Mouse (Mus musculus) hindbrain, embryonic 14.5 days (tissue): Measurements from ENCODE around the gene Pomgnt1. TPM values are rescaled to one million over a fixed set of nuclear protein-coding genes. Genes with fewer than 3 reads are reported as not detected.

Source experiments
- ATAC-seq: fragments of 200-750 bp; cut with Nextera tagmentation; 2 replicates; pipeline ENCODE4 v1.8.0; 2017; ENCODE audit warnings: moderate number of reproducible peaks, mild to moderate bottlenecking, moderate TSS enrichment, moderate library complexity; ENCODE audit not compliant: low FRiP score
- DNase-seq: peaks from one replicate; pipeline ENCODE4 v3.0.0-alpha.2; 2015; ENCODE audit warnings: low spot score
- H3K27ac ChIP-seq: fragments of 300-500 bp; sonication (generic); 2 replicates; pipeline ENCODE4 v1.5.1; 2014; ENCODE audit warnings: mild to moderate bottlenecking, moderate library complexity
- H3K27me3 ChIP-seq: fragments of 300-500 bp; sonication (generic); 2 replicates; pipeline ENCODE4 v1.6.1; 2014; ENCODE audit warnings: mild to moderate bottlenecking, low read length, mixed read lengths; ENCODE audit not compliant: control insufficient read depth, insufficient read depth
- H3K36me3 ChIP-seq: fragments of 300-500 bp; sonication (generic); replicated peaks from 2 replicates; pipeline ENCODE4 v1.6.1; 2014; ENCODE audit not compliant: control insufficient read depth, insufficient read depth
- H3K4me1 ChIP-seq: fragments of 300-500 bp; sonication (generic); replicated peaks from 2 replicates; pipeline ENCODE4 v1.6.1; 2014; ENCODE audit warnings: antibody characterized with exemption, low read length, mixed read lengths; ENCODE audit not compliant: control insufficient read depth, insufficient read depth
- H3K4me2 ChIP-seq: fragments of 300-500 bp; sonication (generic); replicated peaks from 2 replicates; pipeline ENCODE4 v1.6.1; 2014; ENCODE audit warnings: mild to moderate bottlenecking, moderate library complexity
- H3K4me3 ChIP-seq: fragments of 300-500 bp; sonication (generic); replicated peaks from 2 replicates; pipeline ENCODE4 v1.5.1; 2014; ENCODE audit warnings: mild to moderate bottlenecking, low read length
- H3K9ac ChIP-seq: fragments of 300-500 bp; sonication (generic); 2 replicates; pipeline ENCODE4 v1.6.1; 2014
- H3K9me3 ChIP-seq: fragments of 300-500 bp; sonication (generic); 2 replicates; pipeline ENCODE4 v1.6.1; 2016; ENCODE audit warnings: low read length; ENCODE audit not compliant: control insufficient read depth
- WGBS: fragments of 180-500 bp; shearing (Covaris S2); extraction: QIAGEN DNeasy Blood & Tissue Kit; methylation state at CpG from one replicate; pipeline ENCODE4 v1.1.7; 2014; 5-methylcytosine and 5-hydroxymethylcytosine counted together
- polyA plus RNA-seq: library from polyadenylated mRNA; unstranded; fragments of >200 nt; fragmentation: Nextera tagmentation; extraction: Ambion mirVana; gene quantifications from 2 replicates; pipeline ENCODE4 v1.2.1, GENCODE M21; 2014

The Pomgnt1 gene
- polyA plus RNA-seq, 1 experiment from 2014 or later: 72.1 TPM

DNA sequence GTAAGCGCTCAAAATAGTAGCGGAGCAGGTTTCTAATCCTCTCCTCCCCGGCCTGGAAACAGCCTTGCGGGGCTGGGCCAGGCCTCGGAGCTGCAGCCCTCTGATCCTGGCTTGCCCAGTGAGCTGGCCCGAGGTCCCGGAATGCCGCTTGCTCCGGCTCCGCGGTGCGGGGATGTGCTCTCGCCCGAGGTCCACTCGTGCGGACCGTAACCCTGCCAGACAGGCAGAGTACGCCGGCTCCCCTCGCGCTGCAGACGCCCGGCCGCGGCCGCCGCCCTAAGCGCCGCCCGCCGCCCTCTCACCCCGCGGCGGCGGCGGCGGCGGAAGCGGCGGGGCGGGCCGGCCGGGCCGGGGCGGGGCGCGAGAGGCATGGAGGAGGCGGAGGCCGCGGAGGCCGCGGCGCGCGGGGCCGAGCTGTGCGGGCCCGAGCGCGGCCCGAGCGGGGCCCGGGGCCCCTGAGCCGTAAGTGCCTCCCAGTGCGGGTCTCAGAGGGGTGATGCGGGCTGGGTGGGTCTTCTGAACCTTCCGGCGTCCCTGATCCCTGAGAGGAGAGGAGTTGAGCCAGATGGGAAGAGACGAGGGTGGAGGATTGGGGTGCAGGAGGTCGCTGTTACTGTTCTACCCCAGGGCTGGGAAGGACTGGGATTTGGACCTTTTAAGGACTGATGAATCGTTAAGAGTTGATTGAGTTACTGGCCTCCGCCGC is 26.7 kb downstream of the Pomgnt1 start:
- peak overlapping the region; percentile 93 for H3K27ac ChIP-seq
- peak overlapping the region; percentile 96 for H3K9ac ChIP-seq
- H3K4me1 ChIP-seq: peaks cover 14% of the 10 kb centered on the region
- peaks cover 33% of the 10 kb centered on the region for H3K36me3 ChIP-seq
- ATAC-seq (peak; percentile 88), DNase-seq (peak; percentile 71)
- no peaks in the 10 kb centered on the region for H3K9me3 ChIP-seq
- H3K27me3 ChIP-seq: no peaks in the 10 kb centered on the region
- peak overlapping the region; percentile 80 for H3K4me3 ChIP-seq
- H3K4me2 ChIP-seq: peak overlapping the region; percentile 75
- under 1% methylated on average over 69 of the region's 73 CpGs for WGBS

DNA sequence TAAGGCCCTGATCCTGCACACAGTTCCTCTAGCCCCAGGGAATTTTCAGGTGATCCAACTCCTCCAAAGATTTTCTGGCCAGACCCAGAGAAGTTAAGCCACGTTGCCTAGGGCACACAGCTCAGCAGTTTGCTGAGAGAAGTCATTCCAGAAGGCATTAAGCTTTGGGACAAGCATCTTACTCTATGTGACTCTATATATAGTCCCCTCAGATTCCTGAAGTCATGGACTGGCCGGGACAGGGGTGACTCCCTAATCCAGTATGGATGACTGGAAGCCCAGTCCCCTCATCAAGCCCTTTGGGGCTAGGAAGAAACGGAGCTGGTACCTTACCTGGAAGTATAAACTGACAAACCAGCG is 27.2 kb downstream of the Pomgnt1 start:
- peaks cover 39% of the 10 kb centered on the region for H3K36me3 ChIP-seq
- H3K9me3 ChIP-seq: no peaks in the 10 kb centered on the region
- peaks cover 14% of the 10 kb centered on the region for H3K4me1 ChIP-seq
- H3K4me2 ChIP-seq: peak overlapping the region; percentile 75
- 27% methylated on average over 4 of the region's 4 CpGs for WGBS
- peak overlapping the region; percentile 80 for H3K4me3 ChIP-seq
- H3K9ac ChIP-seq: peak overlapping the region; percentile 96
- H3K27ac ChIP-seq: peak overlapping the region; percentile 93
- no peak for DNase-seq
- ATAC-seq: peak; percentile 11; the same call in 1 of the 2 replicates
- H3K27me3 ChIP-seq: no peaks in the 10 kb centered on the region

DNA sequence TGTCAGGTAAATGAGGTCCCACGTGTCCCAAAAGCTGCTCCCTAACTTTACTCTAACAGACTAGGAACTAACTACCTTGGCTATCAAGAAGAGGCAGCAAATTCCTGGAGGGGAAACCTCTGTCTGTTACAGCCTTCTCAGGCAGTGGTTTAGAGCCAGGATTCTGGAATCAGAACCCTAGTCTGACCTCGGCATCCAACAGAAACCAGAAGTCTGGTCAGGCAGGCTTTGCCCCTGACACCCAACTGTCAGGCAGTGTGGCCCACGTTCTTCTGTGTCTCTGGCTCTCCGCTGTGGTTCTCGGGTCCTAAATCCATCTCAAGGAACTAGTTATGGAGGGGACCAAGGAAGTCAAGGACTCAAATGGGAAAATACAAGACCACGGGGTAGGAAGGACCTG is 27.6 kb downstream of the Pomgnt1 start, which contains the start of gene Lurap1:
TSS of gene Lurap1 (minus strand) at position 101 of the 400 bp plus-strand sequence.
- Histone ChIP-seq H3K27me3 (no peaks in the 10 kb centered on the region), H3K4me2 (peak within 1 kb of the TSS; percentile 75), H3K4me1 (peaks cover 14% of the 10 kb centered on the region), H3K9me3 (no peaks in the 10 kb centered on the region), H3K4me3 (peak within 1 kb of the TSS; percentile 80), H3K36me3 (peaks cover 43% of the 10 kb centered on the region), H3K27ac (peak within 1 kb of the TSS; percentile 93), H3K9ac (peak within 1 kb of the TSS; percentile 96)
- ATAC-seq: no peak
- WGBS: 78% methylated on average over 6 of the region's 6 CpGs
- DNase-seq: no peak

DNA sequence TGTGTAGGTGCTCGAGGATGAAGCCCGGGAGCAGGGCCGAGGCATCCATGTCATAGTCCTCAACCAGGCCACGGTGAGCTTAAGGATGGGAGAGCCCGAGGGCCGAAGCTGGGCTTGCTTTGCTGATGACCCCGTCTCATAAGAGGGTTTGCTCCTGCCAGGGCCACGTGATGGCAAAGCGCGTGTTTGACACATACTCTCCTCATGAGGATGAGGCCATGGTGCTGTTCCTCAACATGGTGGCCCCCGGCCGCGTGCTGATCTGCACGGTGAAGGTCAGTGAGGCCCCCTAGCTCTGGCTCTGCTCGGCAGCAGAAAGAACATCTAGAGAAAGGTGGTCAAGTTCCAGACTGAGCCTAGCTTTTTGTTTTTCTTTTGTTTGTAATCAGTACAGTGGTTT is 29.1 kb downstream of the Pomgnt1 start:
- DNase-seq (no peak), ATAC-seq (no peak)
- H3K27me3 ChIP-seq: no peaks in the 10 kb centered on the region
- H3K4me2 ChIP-seq: no peak overlapping the region
- no peak overlapping the region for H3K27ac ChIP-seq
- no peak overlapping the region for H3K4me3 ChIP-seq
- no peak overlapping the region for H3K9ac ChIP-seq
- H3K9me3 ChIP-seq: no peaks in the 10 kb centered on the region
- WGBS: 93% methylated on average over 15 of the region's 15 CpGs
- peaks cover 57% of the 10 kb centered on the region for H3K36me3 ChIP-seq
- H3K4me1 ChIP-seq: peaks cover 14% of the 10 kb centered on the region

DNA sequence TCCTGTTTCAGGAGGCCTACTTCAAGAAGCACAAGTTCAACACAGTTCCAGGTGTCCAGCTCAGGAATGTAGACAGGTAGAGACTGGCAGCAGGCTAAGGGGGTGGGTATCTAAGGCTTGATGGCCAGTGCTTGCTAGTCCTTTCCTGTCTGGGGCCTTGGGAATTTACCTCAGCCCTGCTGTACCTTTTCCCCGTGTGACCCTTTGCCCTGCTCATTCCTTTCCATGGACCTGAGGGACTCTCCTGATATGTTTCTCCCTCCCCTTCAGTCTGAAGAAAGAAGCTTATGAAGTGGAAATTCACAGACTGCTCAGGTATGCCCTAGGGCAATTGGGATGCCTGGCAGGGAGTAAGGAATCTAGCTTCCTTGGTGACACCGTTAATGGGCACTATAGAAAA is 34.2 kb downstream of the Pomgnt1 start:
- WGBS: 88% methylated on average over 2 of the region's 2 CpGs
- H3K9ac ChIP-seq: no peak overlapping the region
- no peak overlapping the region for H3K4me2 ChIP-seq
- H3K4me3 ChIP-seq: no peak overlapping the region
- H3K27ac ChIP-seq: no peak overlapping the region
- H3K36me3 ChIP-seq: peaks cover 72% of the 10 kb centered on the region
- DNase-seq: no peak
- no peaks in the 10 kb centered on the region for H3K27me3 ChIP-seq
- H3K9me3 ChIP-seq: no peaks in the 10 kb centered on the region
- no peaks in the 10 kb centered on the region for H3K4me1 ChIP-seq
- no peak for ATAC-seq

DNA sequence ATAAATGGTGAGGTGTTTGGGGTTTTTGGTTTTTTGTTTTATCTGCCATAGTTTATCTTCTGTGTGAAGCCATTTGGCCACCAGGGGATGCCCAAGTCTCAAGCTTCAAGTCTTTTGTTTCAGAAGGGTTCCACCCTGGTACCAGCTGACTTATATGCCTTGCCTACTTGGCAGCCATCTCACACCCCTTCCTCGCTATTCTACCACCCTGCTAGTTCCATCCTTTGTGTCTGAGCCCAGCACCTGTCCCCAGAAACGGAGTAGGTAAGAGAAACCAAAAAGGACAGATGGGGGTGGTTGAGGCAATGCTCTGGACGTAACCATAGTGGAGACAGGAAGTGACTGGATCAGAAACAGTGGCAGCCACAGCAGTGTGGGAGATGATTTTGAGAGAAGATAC is 36.3 kb downstream of the Pomgnt1 start:
- peaks cover 52% of the 10 kb centered on the region for H3K36me3 ChIP-seq
- no peak overlapping the region for H3K4me2 ChIP-seq
- ATAC-seq: no peak

DNA sequence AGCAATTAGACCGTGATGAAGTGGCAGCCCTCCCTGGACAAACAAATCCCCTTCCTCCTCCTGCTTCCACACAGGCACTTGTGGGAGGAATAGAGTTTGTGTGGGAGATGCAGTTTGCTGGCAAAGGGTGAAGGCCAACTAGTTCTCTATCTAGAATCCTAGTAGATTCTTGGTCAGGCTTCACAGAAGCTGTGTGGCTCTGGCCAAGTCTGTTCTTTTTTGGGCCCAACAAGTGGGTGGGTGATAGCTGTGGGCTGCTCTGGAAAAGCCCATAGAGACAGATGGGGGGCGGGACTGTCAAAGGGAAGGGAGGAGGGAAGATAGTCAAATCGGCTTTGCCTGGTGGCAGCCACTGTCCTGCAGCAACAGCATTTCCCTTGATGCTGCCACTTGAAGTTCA is 37.1 kb downstream of the Pomgnt1 start:
- Histone ChIP-seq H3K9me3 (no peaks in the 10 kb centered on the region), H3K36me3 (peaks cover 44% of the 10 kb centered on the region), H3K27me3 (no peaks in the 10 kb centered on the region), H3K4me1 (no peaks in the 10 kb centered on the region), H3K4me2 (no peak overlapping the region), H3K4me3 (no peak overlapping the region), H3K27ac (no peak overlapping the region), H3K9ac (no peak overlapping the region)
- DNase-seq (no peak), ATAC-seq (no peak)
- 82% methylated on average over 3 of the region's 3 CpGs for WGBS

More for the DNA sequence above, 36.3 kb downstream of the Pomgnt1 start:
- peak; percentile 71 for DNase-seq
- 71% methylated on average over 3 of the region's 3 CpGs for WGBS
- Histone ChIP-seq H3K27ac (no peak overlapping the region), H3K9ac (no peak overlapping the region), H3K4me1 (no peaks in the 10 kb centered on the region), H3K4me3 (no peak overlapping the region), H3K9me3 (no peaks in the 10 kb centered on the region), H3K27me3 (no peaks in the 10 kb centered on the region)

DNA sequence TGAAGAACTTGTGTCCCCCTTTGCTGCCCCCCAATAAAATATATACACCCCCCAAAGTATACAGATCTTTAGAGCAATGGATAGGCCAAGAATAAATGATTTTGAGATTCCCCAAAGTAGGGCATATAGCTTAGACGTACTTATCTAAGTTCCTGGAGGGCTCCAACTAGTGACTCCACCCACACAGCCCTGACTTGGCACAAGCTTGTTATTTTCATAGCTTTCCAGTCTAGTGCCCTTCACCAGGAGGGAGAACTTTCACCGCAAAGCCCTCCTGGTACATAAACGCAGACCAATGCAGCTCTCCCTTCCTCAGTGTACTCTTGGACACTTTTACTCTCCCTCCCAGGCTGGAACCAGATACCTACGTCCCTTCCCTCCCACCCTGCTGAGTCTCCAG is 38.5 kb downstream of the Pomgnt1 start:
- H3K4me1 ChIP-seq: no peaks in the 10 kb centered on the region
- no peaks in the 10 kb centered on the region for H3K27me3 ChIP-seq
- H3K4me3 ChIP-seq: no peak overlapping the region
- H3K4me2 ChIP-seq: no peak overlapping the region
- no peaks in the 10 kb centered on the region for H3K9me3 ChIP-seq
- WGBS: 78% methylated on average over 4 of the region's 4 CpGs
- peaks cover 30% of the 10 kb centered on the region for H3K36me3 ChIP-seq
- no peak overlapping the region for H3K9ac ChIP-seq
- DNase-seq (no peak), ATAC-seq (no peak)
- no peak overlapping the region for H3K27ac ChIP-seq

DNA sequence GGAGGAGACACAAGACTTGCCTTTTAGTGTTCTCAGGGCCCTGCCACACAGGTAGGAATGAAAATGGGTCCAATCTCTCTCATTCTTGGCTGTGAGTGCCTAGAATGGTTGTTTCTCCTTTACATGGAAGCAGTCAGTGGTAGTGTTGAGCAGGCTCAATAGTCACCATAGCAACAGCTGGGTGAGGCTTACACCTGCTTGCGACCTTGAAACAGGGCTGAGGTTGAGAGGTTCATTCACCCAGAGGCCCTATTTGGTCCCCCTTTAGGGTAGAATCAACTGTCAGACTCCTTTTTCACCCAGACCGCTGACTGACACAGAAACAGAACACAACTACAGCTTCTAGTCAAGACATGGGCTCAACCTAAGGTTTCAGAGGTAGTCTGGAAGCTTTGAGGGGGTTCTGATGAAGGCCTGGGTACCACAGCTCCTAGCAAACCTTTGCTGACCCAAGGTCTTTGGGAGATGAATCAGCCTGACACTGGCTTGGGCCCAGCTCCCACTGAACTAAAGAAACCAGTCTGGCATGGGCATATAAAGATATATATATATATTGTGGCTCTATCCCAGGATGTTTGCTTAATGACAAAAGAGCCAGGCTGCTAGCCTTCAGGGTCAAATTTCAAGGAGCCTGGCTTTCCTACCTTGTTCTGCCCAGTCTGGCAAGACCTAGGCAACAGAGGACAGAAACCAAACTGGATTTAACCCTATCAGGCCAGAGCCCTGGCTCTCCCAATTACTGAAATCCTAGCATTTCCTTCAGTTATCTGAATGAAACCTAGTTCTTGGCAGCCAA is 41.3 kb downstream of the Pomgnt1 start:
- ATAC-seq: no peak
- WGBS: 91% methylated on average over 2 of the region's 2 CpGs
- DNase-seq: no peak
- no peaks in the 10 kb centered on the region for H3K4me1 ChIP-seq
- H3K4me2 ChIP-seq: no peak overlapping the region
- no peaks in the 10 kb centered on the region for H3K9me3 ChIP-seq
- H3K4me3 ChIP-seq: no peak overlapping the region
- no peaks in the 10 kb centered on the region for H3K27me3 ChIP-seq
- no peak overlapping the region for H3K9ac ChIP-seq
- no peak overlapping the region for H3K27ac ChIP-seq
- 0 out of 2 replicates have a peak, but pooled peaks cover 2% of the 10 kb centered on the region for H3K36me3 ChIP-seq
